Mouse (Mus musculus): ENCODE data around the gene Lgals4.
A peak's percentile ranks its signal among the peaks of the same experiment; 100 is the strongest.
"Not testable (repeated sequence)": the region's sequence is repeated elsewhere in the genome, so short reads cannot be mapped to it uniquely, and the experiment has no call there.

Gene Lgals4

GRCm38 (mm10) chr7:28865481-28866300 lies 32.0 kb downstream of the Lgals4 start:
- DNase-seq (ENCODE audit: low read depth), result peak; percentile 96

GRCm38 (mm10) chr7:28866769-28867507 lies 33.3 kb downstream of the Lgals4 start:
- DNase-seq (ENCODE audit: low read depth), result peak; percentile 41

DNA sequence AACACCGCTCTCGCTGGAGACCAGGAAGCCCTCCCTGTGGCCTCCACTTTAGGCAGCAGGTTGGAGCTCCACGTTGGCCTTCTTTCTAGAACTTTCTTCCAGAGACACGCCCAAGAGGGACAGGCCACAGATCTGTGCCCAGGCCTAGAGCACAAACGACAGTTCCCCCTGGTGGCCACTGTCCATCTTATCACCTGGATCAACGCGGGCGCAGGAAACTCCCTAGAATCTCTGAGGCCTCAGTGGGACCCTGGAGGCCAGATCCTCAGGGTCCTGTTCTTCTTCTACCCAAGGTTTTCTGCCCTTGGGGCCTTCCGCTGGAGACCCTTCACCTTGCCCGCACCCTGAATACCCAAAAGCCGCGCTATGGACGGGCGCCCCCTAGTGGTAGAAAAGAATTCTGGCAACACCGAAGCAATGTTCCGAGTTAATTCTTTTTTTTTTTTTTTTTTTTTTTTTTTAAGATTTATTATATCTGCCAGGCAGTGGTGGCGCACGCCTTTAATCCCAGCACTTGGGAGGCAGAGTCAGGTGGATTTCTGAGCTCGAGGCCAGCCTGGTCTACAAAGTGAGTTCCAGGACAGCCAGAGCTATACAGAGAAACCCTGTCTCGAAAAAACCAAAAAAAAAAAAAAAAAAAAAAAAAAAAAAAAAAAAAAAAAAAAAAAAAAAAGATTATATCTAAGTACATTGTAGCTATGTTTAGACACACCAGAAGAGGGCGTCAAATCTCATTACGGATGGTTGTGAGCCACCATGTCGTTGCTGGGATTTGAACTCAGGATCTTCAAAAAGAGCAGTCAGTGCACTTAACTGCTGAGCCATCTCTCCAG lies 34.1 kb downstream of the Lgals4 start:
- DNase-seq (ENCODE audit: low read depth), result peak; percentile 92

DNA sequence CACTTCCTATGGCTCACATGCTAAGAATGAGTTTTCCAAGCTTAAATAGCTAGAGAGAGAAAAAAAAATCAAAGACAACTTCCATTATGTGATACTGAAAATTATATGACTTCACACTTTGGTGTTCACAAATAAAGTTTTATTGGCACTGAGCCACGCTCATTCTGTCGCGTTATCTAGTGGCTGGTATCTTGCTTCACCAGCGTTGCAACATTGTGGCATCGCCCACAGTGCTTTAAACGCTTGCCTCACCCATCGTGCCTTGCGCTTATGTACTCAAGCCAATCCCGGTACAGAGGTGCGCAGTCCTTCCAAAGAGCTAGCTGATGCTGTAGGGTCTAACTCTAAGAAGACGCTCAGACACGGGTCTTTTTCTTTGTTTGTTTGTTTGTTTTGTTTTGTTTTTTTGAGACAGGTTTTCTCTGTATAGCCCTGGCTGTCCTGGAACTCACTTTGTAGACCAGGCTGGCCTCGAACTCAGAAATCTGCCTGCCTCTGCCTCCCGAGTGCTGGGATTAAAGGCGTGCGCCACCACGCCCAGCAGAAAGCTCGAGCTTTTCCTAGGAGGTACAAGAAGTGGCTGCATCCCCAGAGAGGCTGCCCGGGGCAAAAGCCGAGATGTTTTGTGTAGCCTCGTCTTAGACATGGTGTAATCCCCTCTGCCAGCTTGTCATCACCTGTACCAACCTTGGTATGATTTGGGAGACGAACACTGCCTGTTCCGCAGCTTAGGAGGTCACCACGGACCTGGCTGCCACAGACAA lies 37.4 kb downstream of the Lgals4 start:
- DNase-seq (ENCODE audit: low read depth), result peak; percentile 81

GRCm38 (mm10) chr7:28874565-28874964 lies 40.9 kb downstream of the Lgals4 start:
- DNase-seq (ENCODE audit: low read depth), result no peak

DNA sequence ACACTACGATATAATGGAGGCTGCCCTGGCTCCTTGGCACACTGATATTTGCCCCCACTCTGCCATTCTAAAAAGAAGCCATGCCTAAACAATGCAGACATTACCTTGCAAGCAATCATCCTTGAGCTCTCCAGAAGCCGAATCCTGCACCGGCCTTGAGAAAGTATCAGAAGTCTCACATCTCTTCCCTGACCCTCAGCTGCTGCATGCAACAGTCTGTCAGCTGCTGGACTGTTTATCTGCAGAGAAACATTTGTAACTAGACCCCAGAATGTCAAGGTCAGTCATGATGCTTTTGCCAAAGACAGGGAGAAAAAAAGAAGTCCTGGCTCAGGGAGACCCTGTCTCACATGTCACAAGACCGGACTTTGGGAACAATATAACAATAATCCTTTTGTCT lies 42.4 kb downstream of the Lgals4 start:
- DNase-seq (ENCODE audit: low read depth), result no peak

- DNase-seq (ENCODE audit: low read depth), result peak; percentile 37
Observed at GRCm38 (mm10) chr7:28877155-28877554, 43.5 kb downstream of the Lgals4 start.

DNA sequence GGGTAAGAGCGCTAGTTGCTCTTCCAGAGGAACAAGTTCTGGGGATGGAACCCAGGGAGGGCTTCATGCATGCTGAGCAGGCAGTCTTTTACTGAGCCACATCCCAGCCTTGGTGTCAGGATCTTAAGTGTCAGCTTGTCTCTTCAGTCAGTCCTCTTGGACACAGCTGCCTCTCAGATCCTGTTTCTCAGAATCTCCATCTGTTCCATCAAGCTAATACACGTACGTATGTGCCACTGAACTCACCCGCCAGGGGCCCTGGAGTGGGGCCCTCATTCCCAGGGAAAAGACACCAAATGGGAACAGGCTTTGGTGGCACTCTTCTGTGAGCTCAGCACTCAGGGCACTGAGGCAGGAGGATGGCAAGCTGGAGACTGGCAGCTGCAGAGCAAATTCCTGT lies 44.2 kb downstream of the Lgals4 start:
- no peak for DNase-seq (ENCODE audit: low read depth)

DNA sequence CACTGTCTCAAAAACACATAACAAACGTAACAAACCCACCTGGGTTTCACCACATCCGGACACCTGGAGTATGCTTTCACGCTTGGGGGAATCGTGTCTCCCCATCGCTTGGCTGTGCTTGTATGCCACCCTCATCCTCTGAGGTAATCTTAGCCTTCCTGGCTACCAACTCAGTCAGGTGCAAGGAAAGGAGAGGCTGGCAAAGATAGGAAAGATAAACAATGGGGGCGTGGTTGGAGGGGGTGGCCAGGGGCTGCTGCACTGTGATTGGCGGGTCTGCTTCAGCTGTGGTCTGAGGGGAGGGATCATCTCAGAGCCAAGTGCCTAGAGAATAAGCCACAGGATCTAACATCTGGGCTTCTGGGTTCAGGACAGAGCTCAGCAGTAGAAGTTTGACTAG lies 46.0 kb downstream of the Lgals4 start:
- peak; percentile 17 for DNase-seq (ENCODE audit: low read depth)

DNA sequence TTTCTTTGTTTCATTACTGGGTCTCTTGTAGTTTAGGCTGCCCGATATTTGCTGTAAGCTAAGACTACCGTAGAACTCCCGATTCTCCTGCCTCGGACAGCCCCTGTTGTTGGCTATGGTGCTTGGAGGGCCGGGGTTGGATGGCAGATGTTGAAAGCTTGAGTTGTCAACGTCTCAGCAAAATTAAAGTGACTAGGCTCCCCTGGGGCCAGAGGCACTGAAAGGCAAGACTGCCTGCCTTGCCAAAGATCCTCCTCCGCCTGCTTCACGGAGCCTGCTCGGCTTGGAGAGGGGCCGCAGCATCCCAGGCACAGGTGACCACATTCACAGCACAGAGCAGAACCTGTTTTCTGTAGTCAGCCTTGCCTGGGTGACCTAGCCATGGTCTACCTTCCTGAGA lies 46.9 kb downstream of the Lgals4 start:
- DNase-seq (ENCODE audit: low read depth), result no peak

- no peak for DNase-seq (ENCODE audit: low read depth)
Observed at GRCm38 (mm10) chr7:28881199-28881598, 47.5 kb downstream of the Lgals4 start, which contains the start of gene Capn12. Gene Capn12 (plus strand): TSS chr7:28881422.

- no peak for DNase-seq (ENCODE audit: low read depth)
Observed at GRCm38 (mm10) chr7:28883039-28883438, 49.4 kb downstream of the Lgals4 start.

DNA sequence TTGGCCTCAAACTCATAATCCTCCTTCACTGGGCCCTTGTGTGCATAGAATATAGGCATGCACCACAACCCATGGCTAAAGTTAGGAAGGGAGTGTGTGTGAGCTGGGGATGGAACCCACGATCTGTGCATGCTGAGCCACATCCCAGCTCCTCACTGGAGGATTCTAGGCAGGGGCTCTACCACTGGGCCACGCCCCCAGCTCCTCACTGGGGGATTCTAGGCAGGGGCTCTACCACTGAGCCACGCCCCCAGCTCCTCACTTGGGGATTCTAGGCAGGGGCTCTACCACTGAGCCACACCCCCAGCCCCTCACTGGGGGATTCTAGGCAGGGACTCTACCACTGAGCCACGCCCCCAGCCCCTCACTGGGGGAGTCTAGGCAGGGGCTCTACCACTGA lies 50.0 kb downstream of the Lgals4 start:
- DNase-seq (ENCODE audit: low read depth), result not testable (repeated sequence)

DNA sequence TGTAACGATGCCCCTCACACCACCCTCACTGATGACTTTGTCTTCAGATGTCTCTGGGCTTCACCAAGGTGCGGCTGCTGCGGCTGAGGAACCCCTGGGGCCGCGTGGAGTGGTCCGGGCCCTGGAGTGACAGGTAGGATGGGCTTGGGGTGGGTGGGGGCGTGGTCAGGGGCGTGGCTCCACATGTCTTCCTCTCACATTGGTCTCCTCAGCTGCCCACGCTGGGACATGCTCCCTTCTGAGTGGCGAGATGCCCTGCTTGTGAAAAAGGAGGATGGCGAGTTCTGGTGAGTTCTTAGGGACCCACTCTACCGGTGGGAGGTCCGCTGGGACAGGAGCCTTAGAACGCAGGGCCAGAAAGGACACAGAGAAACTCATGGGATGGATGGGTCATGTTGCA lies 52.8 kb downstream of the Lgals4 start:
- DNase-seq (ENCODE audit: low read depth), result no peak

- DNase-seq (ENCODE audit: low read depth), result no peak
Observed at GRCm38 (mm10) chr7:28888701-28889161, 55.1 kb downstream of the Lgals4 start.

All from 416B (cell line).